ENCODE assay signal across 24 mouse cellular contexts in genomic region chr4:63958601-63959000, GRCm38 (mm10).
A peak's percentile ranks its signal among the peaks of the same experiment; 100 is the strongest.
DNase-seq lines count a peak whose midpoint lies in the region; ATAC-seq and TF ChIP-seq lines count a peak whose summit lies in the region.
"Had no signal": no experiment of that assay in that cellular context is flagged by ENCODE, and none has a peak within 500 bp of the region (broad histone marks: within the 10 kb centered on the region; RNA-seq: fewer than 3 reads in every experiment).

No protein-coding gene starts in this region.

- no peak overlapping the region for H3K9ac ChIP-seq in embryonic facial prominence, embryonic 13.5 days
- H3K9ac ChIP-seq in liver, adult 2 months (ENCODE audit: low read depth, low read length), result no peak overlapping the region
- H3K9ac ChIP-seq in stomach, embryonic 14.5 days (replicated peaks; ENCODE audit: low read depth, low read length), result no peak overlapping the region
- H3K9ac ChIP-seq: limb, embryonic 15.5 days; liver, postnatal 0 days; neural tube, embryonic 13.5 days had no signal

- ATAC-seq in embryonic facial prominence, embryonic 13.5 days (ENCODE audit: insufficient number of reproducible peaks, insufficient read depth, low FRiP score, low TSS enrichment, low read depth), result no peak
- peak; percentile 49; the same call in 1 of the 2 replicates for ATAC-seq in stomach, embryonic 14.5 days (ENCODE audit: insufficient number of reproducible peaks, insufficient read depth, low FRiP score, low read depth)
- ATAC-seq: CD4-positive, CD25-positive, alpha-beta regulatory T cell, adult 4 months; forebrain, embryonic 14.5 days; hindbrain, postnatal 0 days; liver, postnatal 0 days had no signal

- no peaks in the 10 kb centered on the region for H3K27me3 ChIP-seq in embryonic facial prominence, embryonic 13.5 days
- H3K27me3 ChIP-seq in embryonic facial prominence, embryonic 10.5 days (replicated peaks; ENCODE audit: low read depth, poor library complexity, severe bottlenecking), result no peaks in the 10 kb centered on the region
- H3K27me3 ChIP-seq in liver, adult 2 months (ENCODE audit: control insufficient read depth, insufficient read depth, low read length), result no peaks in the 10 kb centered on the region
- no peaks in the 10 kb centered on the region for H3K27me3 ChIP-seq in stomach, embryonic 14.5 days (ENCODE audit: control insufficient read depth, insufficient read depth, low read length)
- H3K27me3 ChIP-seq: limb, embryonic 15.5 days; megakaryocyte, embryonic 14.5 days; neural tube, embryonic 13.5 days had no signal

- TF ChIP-seq CTCF in liver, adult 2 months (IDR thresholded peaks at IDR 0.05; ENCODE audit: low read depth, low read length), result no peak

- TF ChIP-seq POLR2A in liver, adult 2 months (IDR thresholded peaks at IDR 0.05; ENCODE audit: extremely low read depth, insufficient read depth, low read length), result no peak

- H3K9me3 ChIP-seq in embryonic facial prominence, embryonic 13.5 days, result 0 out of 2 replicates have a peak, but pooled peaks cover 5% of the 10 kb centered on the region
- no peaks in the 10 kb centered on the region for H3K9me3 ChIP-seq in embryonic facial prominence, embryonic 10.5 days
- no peaks in the 10 kb centered on the region for H3K9me3 ChIP-seq in stomach, embryonic 14.5 days (ENCODE audit: control insufficient read depth, low read depth, low read length)
- H3K9me3 ChIP-seq: limb, embryonic 15.5 days; neural tube, embryonic 13.5 days had no signal

- H3K4me2 ChIP-seq in embryonic facial prominence, embryonic 13.5 days, result no peak overlapping the region
- no peak overlapping the region for H3K4me2 ChIP-seq in stomach, embryonic 14.5 days (replicated peaks; ENCODE audit: low read depth, low read length)
- H3K4me2 ChIP-seq: limb, embryonic 15.5 days; neural tube, embryonic 13.5 days had no signal

- H3K27ac ChIP-seq in embryonic facial prominence, embryonic 13.5 days, result peak overlapping the region; percentile 41; the same call in 1 of the 2 replicates
- H3K27ac ChIP-seq in embryonic facial prominence, embryonic 10.5 days (replicated peaks), result no peak overlapping the region
- no peak overlapping the region for H3K27ac ChIP-seq in liver, adult 2 months (replicated peaks; ENCODE audit: insufficient read depth, low read depth, low read length)
- peak overlapping the region; percentile 55 for H3K27ac ChIP-seq in stomach, embryonic 14.5 days (ENCODE audit: low read length)
- H3K27ac ChIP-seq: heart, adult 2 months; hindbrain, postnatal 0 days; limb, embryonic 15.5 days; neural tube, embryonic 13.5 days had no signal

- H3K4me3 ChIP-seq in embryonic facial prominence, embryonic 13.5 days, result no peak overlapping the region
- no peak overlapping the region for H3K4me3 ChIP-seq in embryonic facial prominence, embryonic 10.5 days
- H3K4me3 ChIP-seq in liver, adult 2 months (ENCODE audit: insufficient read depth, low read depth, low read length), result no peak overlapping the region
- no peak overlapping the region for H3K4me3 ChIP-seq in stomach, embryonic 14.5 days (ENCODE audit: low read depth, low read length)
- H3K4me3 ChIP-seq: erythroblast, embryonic 14.5 days; heart, adult 2 months; limb, embryonic 15.5 days; megakaryocyte, embryonic 14.5 days; neural tube, embryonic 13.5 days had no signal

- H3K36me3 ChIP-seq in embryonic facial prominence, embryonic 13.5 days, result peaks cover 22% of the 10 kb centered on the region
- H3K36me3 ChIP-seq in embryonic facial prominence, embryonic 10.5 days (replicated peaks), result no peaks in the 10 kb centered on the region
- H3K36me3 ChIP-seq in liver, adult 2 months (ENCODE audit: control insufficient read depth, insufficient read depth, low read length), result no peaks in the 10 kb centered on the region
- no peaks in the 10 kb centered on the region for H3K36me3 ChIP-seq in stomach, embryonic 14.5 days (ENCODE audit: control insufficient read depth, insufficient read depth, low read length)
- H3K36me3 ChIP-seq: neural tube, embryonic 13.5 days had no signal

- no peaks in the 10 kb centered on the region for H3K79me2 ChIP-seq in liver, adult 2 months (ENCODE audit: control insufficient read depth, insufficient read depth, low read length)

- H3K4me1 ChIP-seq in embryonic facial prominence, embryonic 13.5 days, result no peaks in the 10 kb centered on the region
- no peaks in the 10 kb centered on the region for H3K4me1 ChIP-seq in embryonic facial prominence, embryonic 10.5 days
- H3K4me1 ChIP-seq in liver, adult 2 months (ENCODE audit: control insufficient read depth, insufficient read depth, low read length), result no peaks in the 10 kb centered on the region
- H3K4me1 ChIP-seq in stomach, embryonic 14.5 days (ENCODE audit: control insufficient read depth, insufficient read depth, low read length), result peaks cover 9% of the 10 kb centered on the region
- H3K4me1 ChIP-seq: megakaryocyte, embryonic 14.5 days; neural tube, embryonic 13.5 days had no signal

- no peak for DNase-seq in embryonic facial prominence, embryonic 10.5 days (ENCODE audit: low spot score)
- peak; percentile 12 for DNase-seq in liver, adult 2 months (ENCODE audit: extremely low read depth, low read depth, low spot score)
- DNase-seq in liver, result no peak
- peak; percentile 84 for DNase-seq in NIH3T3 (ENCODE audit: low read depth)
- DNase-seq in gastrocnemius, postnatal 4 days (ENCODE audit: low spot score in 2 of 2), result no peak
- DNase-seq in right cerebral cortex, postnatal 25 days, result no peak
- DNase-seq: adrenal gland, postnatal 25 days; cerebellum, adult 11 months; cerebellum, postnatal 10 days; gastrocnemius, postnatal 10 days; heart, adult 2 months; kidney, adult 8-10 months; liver, postnatal 0 days; midbrain, embryonic 14.5 days; thymus, postnatal 14 days had no signal

- 57% methylated on average over 4 of the region's 4 CpGs for WGBS in embryonic facial prominence, embryonic 13.5 days
- 89% methylated on average over 4 of the region's 4 CpGs for whole genome bisulfite sequencing in embryonic facial prominence, embryonic 10.5 days
- 89% methylated on average over 4 of the region's 4 CpGs for WGBS in liver, adult 2 months
- WGBS in stomach, embryonic 14.5 days, result 29% methylated on average over 4 of the region's 4 CpGs

Comparison
In these comparisons a context has a peak if more than half of its experiments do, and no peak if none do; other contexts are left out.
1. H3K27ac ChIP-seq: peak in embryonic facial prominence, embryonic 13.5 days (single experiment) and stomach, embryonic 14.5 days (single experiment); none in embryonic facial prominence, embryonic 10.5 days (single experiment) and liver, adult 2 months (single experiment).
2. DNase-seq: peak in liver, adult 2 months (single experiment) and NIH3T3 (single experiment); none in embryonic facial prominence, embryonic 10.5 days (single experiment), liver (single experiment), gastrocnemius, postnatal 4 days (0 of 2) and right cerebral cortex, postnatal 25 days (single experiment).